Mouse (Mus musculus) erythroblast, embryonic 14.5 days (primary cell): ENCODE results near the gene Txndc8. TPM values are rescaled to one million over a fixed set of nuclear protein-coding genes. Genes with fewer than 3 reads are reported as not detected.

Source experiments
- H3K27me3 ChIP-seq: 2 replicates; pipeline ENCODE4 v1.6.1; 2012; ENCODE audit warnings: inconsistent platforms; ENCODE audit not compliant: control insufficient read depth
- H3K36me3 ChIP-seq: 2 replicates; pipeline ENCODE4 v1.6.1; 2012; ENCODE audit warnings: mild to moderate bottlenecking, inconsistent platforms; ENCODE audit not compliant: control insufficient read depth
- H3K4me1 ChIP-seq: 2 replicates; pipeline ENCODE4 v1.6.1; 2012; ENCODE audit warnings: inconsistent platforms; ENCODE audit not compliant: control insufficient read depth
- H3K4me3 ChIP-seq: replicated peaks from 2 replicates; pipeline ENCODE3; 2012; ENCODE audit warnings: moderate library complexity, mild to moderate bottlenecking, inconsistent platforms
- H3K9me3 ChIP-seq: 2 replicates; pipeline ENCODE4 v1.6.1; 2012; ENCODE audit warnings: low read length, inconsistent platforms, mixed read lengths; ENCODE audit not compliant: control insufficient read depth
- GATA1 ChIP-seq: IDR thresholded peaks from 2 replicates; pipeline ENCODE4 v1.6.1; 2012; ENCODE audit warnings: low read length, inconsistent platforms, mixed read lengths
- TAL1 ChIP-seq: IDR thresholded peaks from 3 replicates; pipeline ENCODE4 v1.6.1; 2012; ENCODE audit warnings: low read length, inconsistent platforms, mixed read lengths
- polyA plus RNA-seq: library from polyadenylated mRNA; stranded (reverse); fragments of >175 nt; gene quantifications from 2 replicates; pipeline ENCODE4 v1.2.3, GENCODE M21; 2012

The Txndc8 gene
- polyA plus RNA-seq, result not detected in 2 replicates

DNA sequence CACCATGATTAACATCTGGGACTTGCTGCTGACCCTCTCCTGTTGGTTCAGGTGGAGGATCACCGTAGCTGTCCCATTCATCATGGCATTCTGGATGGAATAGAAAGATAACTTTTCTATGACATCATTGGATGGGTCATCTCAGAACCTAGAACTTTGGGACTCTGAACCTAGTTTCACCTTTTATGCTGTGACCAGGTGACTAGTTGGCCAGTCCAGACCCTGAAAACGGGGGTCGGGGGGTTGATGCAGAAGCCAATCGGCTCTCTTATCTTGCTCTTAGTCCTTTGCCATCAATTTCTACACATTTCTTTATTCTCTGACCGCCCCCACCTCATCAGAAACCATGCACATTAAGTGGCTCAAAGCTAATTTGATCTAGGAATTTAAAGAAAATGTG lies at the start of gene Txndc8:
TSS of gene Txndc8 (minus strand) at position 101 of the 400 bp plus-strand sequence.
- TF ChIP-seq TAL1 (no peak), GATA1 (no peak)
- H3K4me3 ChIP-seq, result no peak within 1 kb of the TSS

DNA sequence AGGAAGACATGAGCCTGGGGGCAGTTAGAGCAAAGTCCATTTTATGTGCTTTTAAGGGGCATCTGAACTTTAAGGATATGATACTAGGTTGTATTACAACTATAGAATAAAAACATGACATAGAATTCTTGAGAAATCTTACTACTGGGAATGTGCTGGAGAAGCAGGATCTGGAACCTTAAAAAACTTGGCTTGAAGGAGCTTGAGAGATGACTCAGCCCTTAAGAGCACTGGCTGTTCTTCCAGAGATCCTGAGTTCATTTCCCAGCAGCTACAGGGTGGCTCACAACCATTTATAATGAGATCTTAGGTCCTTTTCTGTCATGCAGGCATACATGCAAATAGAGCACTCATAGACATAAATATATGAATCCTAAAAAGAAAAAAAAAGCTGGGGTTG lies 46.7 kb upstream of the Txndc8 start:
- Histone ChIP-seq H3K36me3 (no peaks in the 10 kb centered on the region), H3K9me3 (no peaks in the 10 kb centered on the region), H3K27me3 (no peaks in the 10 kb centered on the region), H3K4me1 (no peaks in the 10 kb centered on the region), H3K4me3 (no peak overlapping the region)
- TF ChIP-seq GATA1, result no peak
- no peak for TF ChIP-seq TAL1

More for the DNA sequence above, at the start of gene Txndc8:
- Histone ChIP-seq H3K27me3 (no peaks in the 10 kb centered on the region), H3K9me3 (no peaks in the 10 kb centered on the region), H3K36me3 (no peaks in the 10 kb centered on the region), H3K4me1 (no peaks in the 10 kb centered on the region)

- H3K27me3 ChIP-seq, result no peaks in the 10 kb centered on the region
- TF ChIP-seq GATA1 (no peak), TAL1 (no peak)
- no peaks in the 10 kb centered on the region for H3K9me3 ChIP-seq
- H3K4me3 ChIP-seq, result no peak overlapping the region
- no peaks in the 10 kb centered on the region for H3K36me3 ChIP-seq
- no peaks in the 10 kb centered on the region for H3K4me1 ChIP-seq
Measured at GRCm38 (mm10) chr4:58054441-58054840, 45.5 kb upstream of the Txndc8 start.

DNA sequence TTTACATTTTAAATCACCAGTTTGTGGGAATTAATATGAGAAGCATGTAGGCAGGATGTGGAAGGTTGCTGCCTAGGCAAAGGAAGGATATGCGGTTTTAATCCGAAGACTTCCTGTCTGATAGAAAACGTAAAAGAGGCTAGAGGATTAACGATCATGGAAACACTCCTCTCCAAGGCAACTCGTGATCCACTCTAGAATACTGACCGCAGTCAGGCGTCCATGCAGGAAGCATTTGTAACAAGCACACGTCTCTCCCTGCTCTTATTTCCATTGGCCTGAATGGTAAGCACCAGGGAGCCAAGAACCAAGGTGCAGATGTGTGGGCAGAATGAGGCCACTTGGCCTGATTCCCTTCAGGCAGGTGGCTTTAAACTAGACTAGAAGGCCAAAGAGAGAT lies 41.8 kb upstream of the Txndc8 start:
- Histone ChIP-seq H3K4me1 (no peaks in the 10 kb centered on the region), H3K36me3 (no peaks in the 10 kb centered on the region), H3K4me3 (no peak overlapping the region), H3K27me3 (no peaks in the 10 kb centered on the region), H3K9me3 (no peaks in the 10 kb centered on the region)
- TF ChIP-seq GATA1 (no peak), TAL1 (no peak)

GRCm38 (mm10) chr4:58050276-58050675 lies 41.4 kb upstream of the Txndc8 start:
- Histone ChIP-seq H3K9me3 (no peaks in the 10 kb centered on the region), H3K4me3 (no peak overlapping the region), H3K27me3 (no peaks in the 10 kb centered on the region), H3K36me3 (no peaks in the 10 kb centered on the region), H3K4me1 (no peaks in the 10 kb centered on the region)
- TF ChIP-seq GATA1, result no peak
- no peak for TF ChIP-seq TAL1

GRCm38 (mm10) chr4:58044833-58045232 lies 35.9 kb upstream of the Txndc8 start:
- H3K36me3 ChIP-seq, result no peaks in the 10 kb centered on the region
- TF ChIP-seq GATA1 (no peak), TAL1 (no peak)
- no peaks in the 10 kb centered on the region for H3K27me3 ChIP-seq
- H3K4me3 ChIP-seq, result no peak overlapping the region
- no peaks in the 10 kb centered on the region for H3K9me3 ChIP-seq
- H3K4me1 ChIP-seq, result no peaks in the 10 kb centered on the region

DNA sequence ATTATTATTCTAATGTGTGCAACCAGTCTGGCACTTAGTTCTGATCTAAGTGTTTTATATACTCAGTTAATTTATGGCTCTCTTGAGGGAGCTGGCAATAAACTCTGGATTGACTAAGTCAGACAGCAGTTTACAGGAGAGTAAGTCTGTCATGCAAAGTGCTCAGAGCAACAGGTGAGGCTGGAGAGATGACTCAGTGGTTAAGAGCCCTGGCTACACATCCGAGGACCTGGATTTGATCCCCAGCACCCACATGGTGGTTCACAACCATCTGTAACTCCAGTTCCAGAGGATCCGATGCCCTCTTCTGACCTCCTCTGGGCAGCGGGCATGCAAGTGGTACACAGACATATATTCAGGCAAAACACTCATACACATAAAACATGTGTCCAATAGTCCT lies 35.4 kb upstream of the Txndc8 start:
- Histone ChIP-seq H3K27me3 (no peaks in the 10 kb centered on the region), H3K4me1 (no peaks in the 10 kb centered on the region), H3K9me3 (no peaks in the 10 kb centered on the region), H3K36me3 (no peaks in the 10 kb centered on the region), H3K4me3 (no peak overlapping the region)
- TF ChIP-seq GATA1 (no peak), TAL1 (no peak)

- H3K4me3 ChIP-seq, result no peak overlapping the region
- H3K27me3 ChIP-seq, result no peaks in the 10 kb centered on the region
- no peaks in the 10 kb centered on the region for H3K4me1 ChIP-seq
- H3K36me3 ChIP-seq, result no peaks in the 10 kb centered on the region
- H3K9me3 ChIP-seq, result no peaks in the 10 kb centered on the region
- TF ChIP-seq GATA1 (no peak), TAL1 (no peak)
Measured at GRCm38 (mm10) chr4:58040093-58040492, 31.2 kb upstream of the Txndc8 start.

- Histone ChIP-seq H3K4me3 (no peak overlapping the region), H3K9me3 (no peaks in the 10 kb centered on the region), H3K4me1 (no peaks in the 10 kb centered on the region), H3K27me3 (no peaks in the 10 kb centered on the region), H3K36me3 (no peaks in the 10 kb centered on the region)
- TF ChIP-seq GATA1 (no peak), TAL1 (no peak)
Measured at GRCm38 (mm10) chr4:58037096-58037705, 28.3 kb upstream of the Txndc8 start.

DNA sequence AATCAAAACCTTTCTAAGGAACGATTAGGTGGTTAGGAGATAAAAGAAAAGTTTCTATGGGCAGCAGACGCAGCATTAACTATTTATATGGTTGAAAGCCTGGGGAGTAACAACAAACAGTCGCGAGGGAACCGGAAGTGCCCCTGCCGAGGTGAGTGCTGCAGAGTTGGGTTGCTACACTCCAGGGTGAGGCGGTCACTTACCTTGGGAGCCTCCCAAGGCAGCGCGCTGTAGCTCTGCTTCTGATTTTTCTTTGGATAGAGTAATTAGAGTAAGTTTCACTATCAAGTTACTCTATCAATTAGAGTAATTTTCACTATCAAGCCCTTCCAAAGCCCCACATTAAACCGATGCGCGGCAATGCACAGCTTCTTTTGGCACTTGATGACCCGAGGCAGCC lies 25.7 kb upstream of the Txndc8 start:
- no peaks in the 10 kb centered on the region; the same call in 1 of the 2 replicates for H3K9me3 ChIP-seq
- H3K4me1 ChIP-seq, result no peaks in the 10 kb centered on the region
- no peaks in the 10 kb centered on the region for H3K36me3 ChIP-seq
- H3K27me3 ChIP-seq, result no peaks in the 10 kb centered on the region
- no peak overlapping the region for H3K4me3 ChIP-seq
- TF ChIP-seq TAL1, result no peak
- no peak for TF ChIP-seq GATA1
